In the genomic region with DNA sequence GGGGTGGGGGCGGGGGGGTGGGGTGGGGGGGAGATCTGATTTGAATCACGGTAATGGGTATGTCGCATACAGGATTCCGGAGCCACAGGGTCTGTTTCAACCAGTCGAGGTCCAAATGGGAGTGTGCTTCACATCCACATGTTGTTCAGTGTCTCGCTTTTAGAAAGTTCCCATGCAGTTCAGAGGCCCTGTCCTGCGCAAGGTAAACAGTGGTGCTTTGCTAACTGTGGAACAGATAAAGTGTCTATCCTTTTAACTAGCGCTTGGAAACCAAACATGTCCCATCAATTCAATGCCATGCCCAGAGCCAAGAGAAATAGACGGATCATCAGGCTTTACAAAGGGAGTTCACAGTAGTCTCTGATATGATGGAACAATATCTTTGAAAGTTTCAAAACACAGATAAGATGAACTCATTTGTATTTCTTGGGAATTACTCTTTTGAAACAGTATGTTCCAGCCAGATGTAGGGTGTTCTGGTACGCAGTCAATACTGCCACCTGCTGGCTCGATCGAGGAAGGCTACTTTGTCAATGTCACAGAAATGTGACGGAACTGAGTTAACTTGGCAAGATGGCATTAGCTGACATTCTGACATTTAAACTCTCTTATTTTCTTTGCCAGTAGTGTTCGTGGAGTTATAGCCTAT, we compare ENCODE assay signal across 9 mouse cellular contexts.
DNase-seq lines count a peak whose midpoint lies in the region; ATAC-seq lines count a peak whose summit lies in the region.
"Had no signal": no experiment of that assay in that cellular context is flagged by ENCODE, and none has a peak within 500 bp of the region (broad histone marks: within the 10 kb centered on the region; RNA-seq: fewer than 3 reads in every experiment).

No protein-coding gene starts in this region.

- H3K27me3 ChIP-seq in embryonic facial prominence, embryonic 11.5 days (ENCODE audit: control insufficient read depth, insufficient read depth, low read length): no peaks in the 10 kb centered on the region
- no peaks in the 10 kb centered on the region for H3K27me3 ChIP-seq in heart, embryonic 12.5 days (replicated peaks)

- H3K36me3 ChIP-seq in embryonic facial prominence, embryonic 11.5 days (replicated peaks; ENCODE audit: control insufficient read depth, insufficient read depth, low read depth, low read length): no peaks in the 10 kb centered on the region
- H3K36me3 ChIP-seq in heart, embryonic 12.5 days: no peaks in the 10 kb centered on the region
- H3K36me3 ChIP-seq: limb, embryonic 13.5 days had no signal

- peak; percentile 83 for DNase-seq in adrenal gland, postnatal 10 days
- peak; percentile 80 for DNase-seq in embryonic facial prominence, embryonic 11.5 days (ENCODE audit: low spot score)
- DNase-seq in kidney, postnatal 14 days: peak; percentile 72
- DNase-seq in lung, adult 18-20 months: peak; percentile 56 to 60
- DNase-seq in retina, adult 2 months (ENCODE audit: low read depth, low spot score): peak; percentile 11
- peak; percentile 43 for DNase-seq in thymus, postnatal 25 days

- no peak overlapping the region for H3K4me3 ChIP-seq in embryonic facial prominence, embryonic 11.5 days (ENCODE audit: low read depth, low read length)
- H3K4me3 ChIP-seq in heart, embryonic 12.5 days: no peak overlapping the region
- H3K4me3 ChIP-seq: limb, embryonic 13.5 days had no signal

- WGBS in embryonic facial prominence, embryonic 11.5 days: 44% methylated on average over 14 of the region's 14 CpGs
- WGBS in heart, embryonic 12.5 days: 34% methylated on average over 14 of the region's 14 CpGs

- H3K9me3 ChIP-seq in embryonic facial prominence, embryonic 11.5 days (replicated peaks; ENCODE audit: control insufficient read depth, low read length): no peaks in the 10 kb centered on the region
- peaks cover 5% of the 10 kb centered on the region for H3K9me3 ChIP-seq in heart, embryonic 12.5 days (replicated peaks)

- peak; percentile 39 for ATAC-seq in CD4-positive, CD25-positive, alpha-beta regulatory T cell, adult 4 months
- ATAC-seq in embryonic facial prominence, embryonic 11.5 days (replicated peaks; ENCODE audit: insufficient number of reproducible peaks, low FRiP score, low TSS enrichment, low read depth): no peak
- peak; percentile 79 for ATAC-seq in heart, embryonic 12.5 days (ENCODE audit: insufficient number of reproducible peaks, low FRiP score)

- H3K27ac ChIP-seq in embryonic facial prominence, embryonic 11.5 days (replicated peaks; ENCODE audit: low read depth, low read length): no peak overlapping the region
- H3K27ac ChIP-seq in heart, embryonic 12.5 days (ENCODE audit: poor library complexity, severe bottlenecking): no peak overlapping the region
- H3K27ac ChIP-seq: limb, embryonic 13.5 days had no signal

- no peak overlapping the region for H3K9ac ChIP-seq in embryonic facial prominence, embryonic 11.5 days (replicated peaks; ENCODE audit: low read length)
- no peak overlapping the region for H3K9ac ChIP-seq in heart, embryonic 12.5 days
- H3K9ac ChIP-seq: limb, embryonic 13.5 days had no signal

- no peaks in the 10 kb centered on the region for H3K4me1 ChIP-seq in embryonic facial prominence, embryonic 11.5 days (ENCODE audit: control insufficient read depth, insufficient read depth, low read length)
- no peaks in the 10 kb centered on the region for H3K4me1 ChIP-seq in heart, embryonic 12.5 days (replicated peaks)
- H3K4me1 ChIP-seq: limb, embryonic 13.5 days had no signal

- no peak overlapping the region for H3K4me2 ChIP-seq in embryonic facial prominence, embryonic 11.5 days (ENCODE audit: low read depth, low read length)
- no peak overlapping the region for H3K4me2 ChIP-seq in heart, embryonic 12.5 days
- H3K4me2 ChIP-seq: limb, embryonic 13.5 days had no signal

Comparison
In these comparisons a context has a peak if more than half of its experiments do, and no peak if none do; other contexts are left out.
1. DNase-seq: peak in every context shown above with its lines; median percentile 83 in adrenal gland, postnatal 10 days; 80 in embryonic facial prominence, embryonic 11.5 days; 72 in kidney, postnatal 14 days; 58 in lung, adult 18-20 months; 43 in thymus, postnatal 25 days; 11 in retina, adult 2 months.